Mouse (Mus musculus) kidney, adult 8-10 months (tissue): ENCODE results near the gene Timd2.
"Not testable (repeated sequence)": the region's sequence is repeated elsewhere in the genome, so short reads cannot be mapped to it uniquely, and the experiment has no call there.

Experiments
- DNase-seq, 2 experiments: peaks; one replicate each; pipeline ENCODE4 v3.0.0; 2022

Gene Timd2

GRCm38 (mm10) chr11:46706664-46707356 is at the start of gene Timd2:
Timd2 (minus strand) TSS chr11:46707061.
- peak in 1 of 2 experiments; percentile 20 for DNase-seq

- not testable (repeated sequence) for DNase-seq
These were observed 48.9 kb upstream of the Timd2 start for GRCm38 (mm10) chr11:46755714-46756113.

GRCm38 (mm10) chr11:46754669-46755068 is 47.8 kb upstream of the Timd2 start:
- DNase-seq = no peak

GRCm38 (mm10) chr11:46753662-46754061 is 46.8 kb upstream of the Timd2 start:
- no peak for DNase-seq

- no peak for DNase-seq
These were observed 41.1 kb upstream of the Timd2 start for GRCm38 (mm10) chr11:46747996-46748395.

GRCm38 (mm10) chr11:46741716-46742115 is 34.9 kb upstream of the Timd2 start:
- no peak for DNase-seq

GRCm38 (mm10) chr11:46740886-46741285 is 34.0 kb upstream of the Timd2 start:
- no peak for DNase-seq

GRCm38 (mm10) chr11:46739501-46739900 is 32.6 kb upstream of the Timd2 start:
- DNase-seq = no peak

- not testable (repeated sequence) for DNase-seq
These were observed 28.2 kb upstream of the Timd2 start, which contains the start of gene Havcr1 for GRCm38 (mm10) chr11:46735076-46735475. Havcr1 (plus strand) TSS chr11:46735080.

GRCm38 (mm10) chr11:46734617-46735016 is 27.8 kb upstream of the Timd2 start:
- DNase-seq = no peak

- peak in 1 of 2 experiments; percentile 17 for DNase-seq
These were observed 26.5 kb upstream of the Timd2 start for GRCm38 (mm10) chr11:46733242-46733789.

GRCm38 (mm10) chr11:46731541-46732070 is 24.7 kb upstream of the Timd2 start:
- DNase-seq = peak in 1 of 2 experiments; percentile 50

- DNase-seq = peak; percentile 39 to 52
These were observed 8.0 kb downstream of the Timd2 start for GRCm38 (mm10) chr11:46698830-46699229.

- DNase-seq = no peak
These were observed 8.6 kb downstream of the Timd2 start for GRCm38 (mm10) chr11:46698278-46698655.

GRCm38 (mm10) chr11:46697433-46698277 is 9.2 kb downstream of the Timd2 start:
- no peak for DNase-seq

- DNase-seq = not testable (repeated sequence)
These were observed 11.0 kb downstream of the Timd2 start for GRCm38 (mm10) chr11:46695849-46696248.

GRCm38 (mm10) chr11:46690136-46690535 is 16.7 kb downstream of the Timd2 start:
- DNase-seq = peak in 1 of 2 experiments; percentile 14

- no peak for DNase-seq
These were observed 23.1 kb downstream of the Timd2 start for GRCm38 (mm10) chr11:46683723-46684122.

GRCm38 (mm10) chr11:46682842-46683241 is 24.0 kb downstream of the Timd2 start:
- no peak for DNase-seq

GRCm38 (mm10) chr11:46667938-46668337 is 38.9 kb downstream of the Timd2 start:
- no peak for DNase-seq

- DNase-seq = no peak
These were observed 39.8 kb downstream of the Timd2 start for GRCm38 (mm10) chr11:46667105-46667504.

- peak in 1 of 2 experiments; percentile 25 for DNase-seq
These were observed 41.0 kb downstream of the Timd2 start for GRCm38 (mm10) chr11:46665599-46666522.
